Mouse (Mus musculus) embryo, embryonic 9.5 days (tissue): Measurements from ENCODE around the gene Olfr299.

Experiments used
- DNase-seq: peaks from one replicate; pipeline ENCODE4 v3.0.0-alpha.2; 2017; ENCODE audit errors: extremely low spot score

The Olfr299 gene

GRCm38 (mm10) chr7:86459621-86460020 lies at the start of gene Olfr299:
TSS of gene Olfr299 (plus strand) at chr7:86459921.
- no peak for DNase-seq

GRCm38 (mm10) chr7:86492384-86492783 lies 32.7 kb downstream of the Olfr299 start, which contains the start of gene Olfr298:
TSS of gene Olfr298 (minus strand) at chr7:86492484.
- no peak for DNase-seq
